Mouse (Mus musculus): ENCODE data around the gene Epha10. TPM values are rescaled to one million over a fixed set of nuclear protein-coding genes. Genes with fewer than 3 reads are reported as not detected.

Epha10 gene
- polyA plus RNA-seq (2014; fragmentation: Illumina TruSeq; extraction: RNeasy Lipid Tissue Mini Kit (QIAGEN cat#74804); ENCODE audit: low read depth, low replicate concordance), result 0.21 TPM

GRCm38 (mm10) chr4:124880599-124880998, at the start of gene Epha10:
Epha10 (plus strand) TSS chr4:124880899.

GRCm38 (mm10) chr4:124850261-124850913, 30.3 kb upstream of the Epha10 start, which contains the start of gene Yrdc:
Yrdc (plus strand) TSS chr4:124850679.

GRCm38 (mm10) chr4:124850933-124851658, 29.6 kb upstream of the Epha10 start, which contains the start of gene 1110065P20Rik:
1110065P20Rik (minus strand) TSS chr4:124851196.

GRCm38 (mm10) chr4:124861283-124862188, 19.2 kb upstream of the Epha10 start, which contains the start of gene Maneal:
Maneal (minus strand) TSS chr4:124862171.

GRCm38 (mm10) chr4:124936613-124937471, 56.1 kb downstream of the Epha10 start, which contains the start of gene 9930104L06Rik:
9930104L06Rik (plus strand) TSS chr4:124937048.

GRCm38 (mm10) chr4:124939211-124939610, 58.5 kb downstream of the Epha10 start, which contains the start of gene Cdca8:
Cdca8 (minus strand) TSS chr4:124939311.

Other genes starting within 250 kb of the Epha10 start
- 3.3 TPM for gene Pou3f1, start 224.1 kb upstream of the Epha10 start, polyA plus RNA-seq (2014; fragmentation: Illumina TruSeq; extraction: RNeasy Lipid Tissue Mini Kit (QIAGEN cat#74804); ENCODE audit: low read depth, low replicate concordance)
- 27.0 TPM for gene Utp11, start 187.3 kb upstream of the Epha10 start, polyA plus RNA-seq (2014; fragmentation: Illumina TruSeq; extraction: RNeasy Lipid Tissue Mini Kit (QIAGEN cat#74804); ENCODE audit: low read depth, low replicate concordance)
- gene Fhl3, start 180.2 kb upstream of the Epha10 start, polyA plus RNA-seq (2014; fragmentation: Illumina TruSeq; extraction: RNeasy Lipid Tissue Mini Kit (QIAGEN cat#74804); ENCODE audit: low read depth, low replicate concordance), result 7.3 TPM
- gene Sf3a3, start 166.1 kb upstream of the Epha10 start, polyA plus RNA-seq (2014; fragmentation: Illumina TruSeq; extraction: RNeasy Lipid Tissue Mini Kit (QIAGEN cat#74804); ENCODE audit: low read depth, low replicate concordance), result 34.0 TPM
- gene Inpp5b, start 139.0 kb upstream of the Epha10 start, polyA plus RNA-seq (2014; fragmentation: Illumina TruSeq; extraction: RNeasy Lipid Tissue Mini Kit (QIAGEN cat#74804); ENCODE audit: low read depth, low replicate concordance), result 26.5 TPM
- 11.7 TPM for gene Mtf1, start 78.8 kb upstream of the Epha10 start, polyA plus RNA-seq (2014; fragmentation: Illumina TruSeq; extraction: RNeasy Lipid Tissue Mini Kit (QIAGEN cat#74804); ENCODE audit: low read depth, low replicate concordance)
- 31.5 TPM for gene Yrdc, start 30.2 kb upstream of the Epha10 start, polyA plus RNA-seq (2014; fragmentation: Illumina TruSeq; extraction: RNeasy Lipid Tissue Mini Kit (QIAGEN cat#74804); ENCODE audit: low read depth, low replicate concordance)
- 62.5 TPM for gene 1110065P20Rik, start 29.7 kb upstream of the Epha10 start, polyA plus RNA-seq (2014; fragmentation: Illumina TruSeq; extraction: RNeasy Lipid Tissue Mini Kit (QIAGEN cat#74804); ENCODE audit: low read depth, low replicate concordance)
- gene Maneal, start 18.7 kb upstream of the Epha10 start, polyA plus RNA-seq (2014; fragmentation: Illumina TruSeq; extraction: RNeasy Lipid Tissue Mini Kit (QIAGEN cat#74804); ENCODE audit: low read depth, low replicate concordance), result 0.35 TPM
- gene 9930104L06Rik, start 56.1 kb downstream of the Epha10 start, polyA plus RNA-seq (2014; fragmentation: Illumina TruSeq; extraction: RNeasy Lipid Tissue Mini Kit (QIAGEN cat#74804); ENCODE audit: low read depth, low replicate concordance), result 15.3 TPM
- 3.2 TPM for gene Cdca8, start 58.4 kb downstream of the Epha10 start, polyA plus RNA-seq (2014; fragmentation: Illumina TruSeq; extraction: RNeasy Lipid Tissue Mini Kit (QIAGEN cat#74804); ENCODE audit: low read depth, low replicate concordance)
- 33.8 TPM for gene Rspo1, start 105.5 kb downstream of the Epha10 start, polyA plus RNA-seq (2014; fragmentation: Illumina TruSeq; extraction: RNeasy Lipid Tissue Mini Kit (QIAGEN cat#74804); ENCODE audit: low read depth, low replicate concordance)
- gene Gnl2, start 135.7 kb downstream of the Epha10 start, polyA plus RNA-seq (2014; fragmentation: Illumina TruSeq; extraction: RNeasy Lipid Tissue Mini Kit (QIAGEN cat#74804); ENCODE audit: low read depth, low replicate concordance), result 57.5 TPM
- gene Dnali1, start 184.8 kb downstream of the Epha10 start, polyA plus RNA-seq (2014; fragmentation: Illumina TruSeq; extraction: RNeasy Lipid Tissue Mini Kit (QIAGEN cat#74804); ENCODE audit: low read depth, low replicate concordance), result 7.1 TPM
- gene Snip1, start 185.8 kb downstream of the Epha10 start, polyA plus RNA-seq (2014; fragmentation: Illumina TruSeq; extraction: RNeasy Lipid Tissue Mini Kit (QIAGEN cat#74804); ENCODE audit: low read depth, low replicate concordance), result 13.8 TPM
- 38.4 TPM for gene Meaf6, start 204.2 kb downstream of the Epha10 start, polyA plus RNA-seq (2014; fragmentation: Illumina TruSeq; extraction: RNeasy Lipid Tissue Mini Kit (QIAGEN cat#74804); ENCODE audit: low read depth, low replicate concordance)
- gene Zc3h12a, start 246.9 kb downstream of the Epha10 start, polyA plus RNA-seq (2014; fragmentation: Illumina TruSeq; extraction: RNeasy Lipid Tissue Mini Kit (QIAGEN cat#74804); ENCODE audit: low read depth, low replicate concordance), result 5.3 TPM

All from adipose tissue, adult 10 weeks (tissue).